Mouse (Mus musculus): ENCODE data around the gene Apol10a.
"Not testable (repeated sequence)": the region's sequence is repeated elsewhere in the genome, so short reads cannot be mapped to it uniquely, and the experiment has no call there.

- TF ChIP-seq MAX (IDR thresholded peaks at IDR 0.05; ENCODE audit: low read length); CTCF (conservative IDR thresholded peaks at IDR 0.05 in 1 of 2, IDR thresholded peaks at IDR 0.05 in 1 of 2; ENCODE audit: low read depth in 2 of 2, low read length in 2 of 2): not testable (repeated sequence)
Measured at GRCm38 (mm10) chr15:77428690-77429448, 48.0 kb upstream of the Apol10a start.
